Mouse (Mus musculus) kidney, postnatal 25 days (tissue): ENCODE results near the gene Znrf1.

Source experiments
- DNase-seq, 2 experiments: peaks; one replicate each; pipeline ENCODE4 v3.0.0; 2021; ENCODE audit warnings: mixed read lengths in 2 of 2

The Znrf1 gene

DNA sequence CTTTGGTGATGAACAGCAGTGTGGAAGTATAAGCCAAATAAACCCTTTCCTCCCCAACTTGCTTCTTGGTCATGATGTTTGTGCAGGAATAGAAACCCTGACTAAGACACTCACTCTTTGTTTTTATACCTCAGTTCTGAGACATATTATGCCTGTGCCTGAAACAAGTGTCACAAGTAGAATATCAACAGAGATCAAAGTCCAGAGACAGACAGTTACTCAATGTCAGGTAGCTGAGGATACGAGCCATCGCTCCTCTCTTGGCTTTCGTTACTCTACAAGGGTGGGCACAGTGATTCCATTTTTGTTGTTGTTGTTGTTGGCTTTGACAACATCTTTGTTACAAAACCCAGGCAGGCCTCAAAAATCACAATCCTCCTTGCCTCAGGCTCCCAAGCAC lies 97.1 kb downstream of the Znrf1 start:
- DNase-seq, result no peak

DNA sequence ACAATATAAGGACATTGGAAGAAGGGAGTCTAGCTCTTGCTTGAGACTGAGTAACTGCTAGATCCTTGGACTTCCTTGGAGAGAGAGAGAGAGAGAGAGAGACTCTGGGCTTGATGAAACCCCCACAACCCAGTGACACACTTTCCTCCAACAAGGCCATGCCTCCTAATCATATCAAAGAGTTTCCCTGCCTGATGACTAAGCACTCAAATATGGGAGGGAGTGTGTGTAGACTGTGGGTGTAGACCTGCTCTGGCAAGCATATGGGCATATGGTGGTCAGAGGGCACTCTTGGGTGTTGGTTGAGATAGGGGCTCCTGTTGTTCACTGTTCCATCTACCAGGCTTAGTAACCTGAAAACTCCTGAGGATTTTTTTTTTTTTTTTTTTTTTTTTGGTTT lies 102.2 kb downstream of the Znrf1 start:
- DNase-seq, result no peak

DNA sequence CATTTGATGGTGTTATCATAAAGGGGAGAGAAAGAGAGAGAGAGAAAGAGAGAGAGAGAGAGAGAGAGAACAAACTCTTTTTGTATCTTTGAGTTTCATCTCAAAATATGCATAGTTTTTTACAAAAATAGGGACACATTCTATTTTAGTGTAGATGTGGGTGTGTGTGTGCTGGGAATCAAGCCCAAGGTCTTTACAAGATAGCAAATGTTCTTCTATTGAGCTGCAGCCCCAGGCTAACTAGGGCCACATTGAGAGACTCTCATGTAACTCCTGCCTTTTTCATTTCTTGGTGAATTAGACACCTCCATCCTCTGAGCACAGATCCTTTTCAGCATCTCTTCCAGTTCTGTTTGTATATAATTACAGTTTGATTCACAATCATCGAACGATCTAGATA lies 105.2 kb downstream of the Znrf1 start:
- DNase-seq, result no peak

DNA sequence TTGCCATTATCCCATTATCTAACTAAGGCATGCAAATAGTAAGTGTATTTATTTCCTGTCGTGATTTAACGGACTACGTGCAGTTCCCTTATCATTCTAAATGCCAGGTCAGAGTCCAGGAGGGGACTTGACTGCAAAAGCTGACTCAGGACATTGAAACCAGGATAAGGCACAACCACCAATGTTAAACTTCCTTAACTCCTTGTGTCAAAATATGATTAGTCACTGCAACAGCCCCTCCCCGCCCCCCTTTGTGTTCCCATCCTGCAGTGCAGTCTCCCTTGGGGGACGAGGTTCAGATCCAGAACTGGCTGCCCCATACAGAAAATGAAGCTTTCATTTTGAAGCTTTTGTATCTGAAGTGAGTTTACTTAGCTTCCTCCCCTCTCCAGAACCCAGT lies 106.6 kb downstream of the Znrf1 start:
- peak; percentile 48 to 66 for DNase-seq

DNA sequence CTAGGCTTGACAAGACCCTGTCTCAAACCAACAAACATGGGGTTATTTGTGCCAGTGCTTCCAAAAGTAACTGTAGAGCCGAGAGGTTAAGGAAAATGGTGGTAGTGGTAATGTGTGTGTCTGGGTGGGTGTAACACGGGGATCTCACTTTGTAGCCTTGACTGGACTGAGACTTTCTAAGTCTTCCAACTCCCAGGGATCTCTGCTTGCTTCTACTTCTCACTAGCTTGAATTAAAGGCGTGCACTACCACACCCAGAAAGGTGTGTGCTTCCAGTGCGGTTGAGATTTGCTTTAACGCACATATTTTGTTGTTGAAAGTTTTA lies 107.0 kb downstream of the Znrf1 start:
- DNase-seq, result no peak

DNA sequence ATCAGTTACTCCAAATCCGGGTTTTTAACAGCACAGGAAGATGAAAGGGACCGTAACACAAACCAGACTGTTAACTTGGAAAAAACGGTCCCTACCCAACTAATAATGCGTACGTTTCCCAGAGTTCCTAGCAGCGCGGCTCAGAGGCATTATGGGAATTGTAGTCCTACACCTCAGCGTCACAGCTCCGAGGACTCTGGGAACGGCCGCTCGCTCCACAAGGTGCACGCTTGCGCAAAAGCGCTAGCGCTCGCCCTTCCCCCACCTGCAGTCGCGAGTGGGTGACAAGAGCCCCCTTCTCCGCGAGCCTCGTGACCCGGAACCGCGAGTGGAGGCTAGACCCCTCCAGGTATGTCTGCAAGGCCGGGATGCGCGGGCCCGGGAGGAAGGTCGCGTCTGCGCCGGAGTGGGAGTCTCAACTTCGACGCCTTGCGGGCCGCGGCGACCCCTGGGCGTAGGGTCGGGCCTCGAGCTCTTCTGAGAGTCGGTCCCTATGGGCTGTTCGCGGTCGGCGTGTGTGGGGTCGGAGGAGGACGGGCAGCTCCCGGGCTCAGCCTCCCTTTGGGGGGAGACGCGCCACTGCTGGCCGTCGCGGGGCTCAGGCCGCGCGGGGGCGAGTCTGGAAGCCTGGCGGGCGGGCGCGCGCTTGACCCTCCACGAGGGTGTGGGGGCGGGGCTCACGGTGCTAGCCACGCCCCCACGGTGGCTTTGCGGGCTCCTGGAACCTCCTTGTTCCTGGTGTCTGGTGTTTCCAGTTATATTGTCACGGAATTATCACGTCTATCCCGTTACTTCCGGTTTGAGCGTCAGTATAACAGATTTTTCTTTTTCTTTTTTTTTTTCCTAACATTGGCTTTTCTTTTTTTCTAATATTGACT lies 107.6 kb downstream of the Znrf1 start, which contains the start of gene Zfp1:
Gene Zfp1, plus strand, starts transcription at position 138 of the 878 bp plus-strand sequence.
- DNase-seq, result peak; percentile 94 to 96

DNA sequence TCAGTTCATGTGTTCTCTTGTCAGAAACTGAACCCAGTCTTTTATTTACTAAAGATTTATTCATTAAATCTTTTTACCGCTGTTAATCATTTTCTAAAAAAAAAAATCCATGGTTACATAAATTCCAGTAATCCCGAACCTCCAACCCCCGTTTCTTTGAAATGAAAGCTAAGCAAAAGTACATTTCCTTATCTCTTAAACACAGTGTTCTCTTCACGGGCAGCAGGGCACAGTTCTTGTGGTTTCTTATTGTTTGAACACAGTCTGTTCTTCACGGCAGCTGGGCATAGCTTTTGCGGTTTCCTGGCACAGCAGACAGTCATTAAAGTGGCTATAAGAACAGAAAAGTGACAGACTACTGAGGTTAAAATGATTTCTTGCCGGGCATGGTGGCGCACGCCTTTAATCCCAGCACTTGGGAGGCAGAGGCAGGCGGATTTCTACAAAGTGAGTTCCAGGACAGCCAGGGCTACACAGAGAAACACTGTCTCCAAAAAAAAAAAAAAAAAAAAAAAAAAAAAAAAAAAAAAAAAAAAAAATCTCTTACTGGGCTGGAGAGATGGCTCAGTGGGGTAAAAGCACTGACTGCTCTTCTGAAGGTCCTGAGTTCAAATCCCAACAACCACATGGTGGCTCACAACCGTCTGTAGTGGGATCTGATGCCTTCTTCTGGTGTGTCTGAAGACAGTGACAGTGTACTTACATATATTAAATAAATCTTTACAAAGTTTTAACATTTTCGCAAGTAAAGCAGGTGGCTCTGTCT lies 108.6 kb downstream of the Znrf1 start:
- peak; percentile 28 to 71 for DNase-seq

DNA sequence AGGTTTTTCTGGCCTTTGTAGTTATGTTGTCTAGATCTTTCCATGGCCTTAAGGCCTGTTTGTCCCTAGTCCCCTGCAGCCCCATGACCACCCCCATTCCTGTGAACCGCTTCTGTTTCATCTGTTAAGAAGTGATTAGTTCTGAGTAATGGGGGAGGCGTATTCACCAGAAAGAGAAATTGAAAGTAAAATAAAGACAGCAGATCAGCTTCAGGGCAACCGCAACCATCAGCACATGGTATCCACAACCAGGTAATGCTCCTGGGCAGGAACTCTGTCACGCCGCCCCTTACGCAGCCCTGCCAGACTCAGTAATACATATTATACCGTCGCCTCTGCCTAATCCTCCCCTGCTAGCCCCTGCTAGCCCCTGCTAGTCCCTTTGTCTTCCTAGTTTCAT lies 109.8 kb downstream of the Znrf1 start:
- DNase-seq, result no peak

DNA sequence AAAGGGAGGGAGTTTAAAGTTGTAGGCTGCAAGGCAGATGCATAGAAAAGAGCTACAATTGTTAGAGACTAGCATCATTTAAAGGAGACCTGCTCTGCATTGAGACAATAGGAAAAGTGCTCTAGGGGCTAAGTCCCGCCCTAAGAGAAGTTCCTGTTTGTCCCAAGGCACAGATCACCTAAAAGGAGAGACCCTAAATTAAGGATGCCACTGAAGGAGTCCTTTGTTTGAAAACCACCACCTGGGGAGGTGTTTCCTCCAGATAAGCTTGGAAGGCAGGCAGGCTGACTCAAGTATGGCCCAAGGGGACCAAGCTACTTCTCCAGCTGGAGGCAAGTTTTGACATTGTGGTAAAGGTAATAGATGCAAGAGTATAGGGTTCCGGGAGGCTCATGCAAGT lies 112.9 kb downstream of the Znrf1 start:
- DNase-seq, result no peak

DNA sequence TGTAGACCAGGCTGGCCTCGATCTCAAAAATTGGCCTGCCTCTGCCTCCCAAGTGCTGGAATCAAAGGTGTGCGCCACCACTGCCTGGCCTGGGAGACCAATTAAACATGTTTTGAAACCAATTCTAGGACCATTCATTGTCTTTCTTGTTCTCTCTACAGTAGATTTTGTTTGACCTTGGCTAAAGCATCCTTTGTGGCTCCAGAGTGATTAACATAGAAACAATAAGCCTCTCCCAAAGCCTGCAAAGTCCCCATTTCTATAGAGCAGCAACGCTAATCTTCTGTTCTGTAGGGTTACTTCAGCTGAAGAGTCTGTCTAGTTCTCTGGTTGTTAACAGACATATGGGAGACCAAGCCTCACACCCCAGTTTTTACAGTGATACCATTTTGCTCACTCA lies 114.8 kb downstream of the Znrf1 start:
- DNase-seq, result no peak

DNA sequence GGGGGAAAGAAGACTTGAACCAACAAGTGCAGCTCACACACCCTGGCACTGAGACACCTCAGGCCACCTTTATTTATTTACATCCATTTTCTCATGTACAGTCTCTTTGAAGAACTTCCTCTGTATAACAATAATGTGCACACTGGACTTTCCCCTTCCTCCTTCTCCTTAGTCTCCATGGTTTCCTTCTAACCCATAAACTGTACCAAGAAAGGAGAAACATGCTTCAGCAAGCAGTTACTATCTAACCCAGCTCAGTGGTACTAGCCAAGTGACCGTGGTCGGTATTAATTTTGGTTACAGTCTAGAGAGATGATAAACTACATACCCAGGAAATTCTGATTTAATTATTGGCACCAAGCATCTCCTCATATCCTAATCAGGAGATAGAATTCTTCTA lies 117.6 kb downstream of the Znrf1 start:
- no peak for DNase-seq

DNA sequence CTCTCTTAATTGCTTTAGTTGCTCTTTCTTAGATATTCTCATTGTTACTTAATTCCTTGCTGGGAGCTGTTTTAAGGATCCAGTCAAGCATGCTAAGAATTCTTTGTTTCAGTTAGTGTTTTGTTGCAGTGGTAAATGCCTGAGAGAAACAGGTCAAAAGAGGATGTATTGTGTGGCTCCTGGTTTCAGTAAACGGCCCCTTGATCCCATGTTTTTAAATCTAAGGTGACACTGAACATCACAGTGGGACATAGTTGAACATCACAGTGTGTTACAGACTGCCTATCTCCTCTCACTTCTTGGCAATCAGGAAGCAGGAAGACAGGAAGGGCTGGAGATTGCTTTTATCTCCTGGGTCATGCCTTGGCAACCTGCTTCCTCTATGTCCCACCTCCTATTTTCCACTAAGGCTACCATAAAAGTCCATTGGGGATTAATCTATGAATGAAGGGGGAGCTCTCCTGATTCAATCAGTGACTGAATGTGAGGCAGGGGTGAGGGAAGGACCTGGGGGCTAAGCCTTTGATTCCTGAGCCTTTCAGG lies 121.5 kb downstream of the Znrf1 start:
- DNase-seq, result no peak

DNA sequence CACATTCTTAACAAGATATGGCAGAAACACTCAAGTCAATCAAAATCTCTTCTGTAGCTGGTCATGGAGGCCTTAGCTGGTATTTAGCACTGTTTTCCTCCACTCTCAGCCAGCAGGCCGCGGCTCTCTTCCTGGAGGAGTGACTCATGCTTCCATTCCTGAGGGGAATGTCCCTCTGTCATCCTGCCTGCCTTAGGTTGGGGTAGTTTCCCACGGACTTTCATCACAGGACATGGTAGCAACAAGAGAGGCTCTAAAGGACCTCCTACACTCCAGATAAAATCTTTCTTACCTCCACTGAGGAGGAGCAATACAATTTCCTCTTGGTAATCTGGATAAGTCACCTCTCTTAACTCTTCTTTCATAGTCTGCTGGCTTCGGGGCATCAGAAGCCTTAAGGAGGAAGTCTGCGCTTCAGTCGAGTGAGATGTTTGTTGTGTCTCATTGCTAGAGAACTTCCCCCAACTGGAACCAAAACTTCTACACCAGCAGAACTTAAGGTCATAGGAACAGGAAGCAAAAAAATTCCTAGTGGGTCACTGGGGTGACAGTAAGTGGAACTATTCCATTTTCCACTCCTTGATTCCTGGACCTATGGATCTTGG lies 123.0 kb downstream of the Znrf1 start:
- DNase-seq, result no peak

DNA sequence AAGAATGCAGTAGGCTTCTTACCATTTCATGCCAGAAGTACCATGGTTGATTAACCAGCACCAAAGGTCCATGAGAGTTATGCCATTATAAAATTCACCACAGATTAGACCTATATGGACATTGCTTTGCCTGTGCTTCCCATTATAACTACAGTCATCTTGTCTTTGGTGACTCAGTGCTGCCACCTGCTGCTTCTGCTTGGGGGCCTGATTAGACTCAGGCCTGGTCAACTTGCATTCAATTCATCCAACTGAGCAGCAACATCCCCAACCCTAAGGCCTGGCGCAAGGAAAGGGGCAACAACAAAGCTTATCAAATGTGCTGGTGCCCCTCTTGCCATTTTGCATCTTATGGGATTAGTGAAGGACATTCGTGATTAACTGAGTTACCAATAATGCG lies 126.6 kb downstream of the Znrf1 start:
- DNase-seq, result peak; percentile 87 to 94

DNA sequence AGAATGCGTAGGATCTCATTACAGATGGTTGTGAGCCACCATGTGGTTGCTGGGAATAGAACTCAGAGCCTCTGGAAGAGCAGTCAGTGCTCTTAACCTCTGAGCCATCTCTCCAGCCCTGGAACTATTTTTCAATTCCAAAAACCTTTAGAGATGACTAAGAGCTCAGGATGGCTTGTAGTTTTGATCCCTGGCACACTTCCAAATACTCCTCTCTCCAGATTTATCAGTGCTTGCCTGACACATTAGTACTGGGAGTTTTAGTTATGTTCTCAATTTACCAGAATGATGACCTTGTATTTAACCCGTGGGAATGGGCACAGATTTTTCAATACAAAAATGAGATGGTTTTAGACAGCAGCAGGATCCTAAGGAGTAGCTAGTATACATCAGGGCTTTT lies 130.9 kb downstream of the Znrf1 start:
- no peak for DNase-seq
